Mouse (Mus musculus) adrenal gland, postnatal 4 days (tissue): ENCODE results near the gene Dap3. TPM values are rescaled to one million over a fixed set of nuclear protein-coding genes. Genes with fewer than 3 reads are reported as not detected.
A peak's percentile ranks its signal among the peaks of the same experiment; 100 is the strongest.
"Not testable (repeated sequence)": the region's sequence is repeated elsewhere in the genome, so short reads cannot be mapped to it uniquely, and the experiment has no call there.

Experiments used
- DNase-seq, 2 experiments: peaks; one replicate each; pipeline ENCODE4 v3.0.0; 2021 to 2022; ENCODE audit warnings: low spot score in 2 of 2, mixed read lengths in 2 of 2
- long read RNA-seq, 2 experiments: library from polyadenylated mRNA; stranded (forward); transcript quantifications; one replicate each; pipeline ENCODE4 v2.0.0; 2021
- total RNA-seq, 2 experiments: library from RNA; stranded (reverse); gene quantifications; 2 replicates each; pipeline ENCODE4 v1.2.3; 2021

Gene Dap3
- total RNA-seq, result 100 to 1,000 TPM; 115 to 118 TPM
- long read RNA-seq, experiment 1, full-length matches to known transcripts, result 35 of 56 reads
- long read RNA-seq, experiment 1, partial matches to known transcripts, result 4 of 56 reads
- long read RNA-seq, experiment 1, other reads (novel, unspliced or antisense), result 17 of 56 reads
- long read RNA-seq, experiment 2, full-length matches to known transcripts, result 52 of 81 reads
- long read RNA-seq, experiment 2, partial matches to known transcripts, result 11 of 81 reads
- long read RNA-seq, experiment 2, other reads (novel, unspliced or antisense), result 18 of 81 reads

GRCm38 (mm10) chr3:88950576-88951326, at the start of gene Dap3, which contains the start of gene Ash1l:
Dap3 (minus strand) TSS chr3:88951181.
Ash1l (plus strand) TSS chr3:88950622.
- peak; percentile 65 to 68 for DNase-seq

GRCm38 (mm10) chr3:88992793-88993192, 41.8 kb upstream of the Dap3 start:
- DNase-seq, result no peak

GRCm38 (mm10) chr3:88983921-88984381, 33.0 kb upstream of the Dap3 start:
- peak in 1 of 2 experiments; percentile 11 for DNase-seq

- DNase-seq, result no peak
Observed at GRCm38 (mm10) chr3:88981206-88982010, 30.4 kb upstream of the Dap3 start.

- no peak for DNase-seq
Observed at GRCm38 (mm10) chr3:88975012-88975411, 24.0 kb upstream of the Dap3 start.

GRCm38 (mm10) chr3:88963211-88963610, 12.2 kb upstream of the Dap3 start:
- not testable (repeated sequence) for DNase-seq

GRCm38 (mm10) chr3:88953736-88954135, 2.8 kb upstream of the Dap3 start:
- no peak for DNase-seq

GRCm38 (mm10) chr3:88953246-88953645, 2.3 kb upstream of the Dap3 start:
- no peak for DNase-seq

GRCm38 (mm10) chr3:88951327-88951800, 383 bp upstream of the Dap3 start:
- DNase-seq, result no peak

- DNase-seq, result peak; percentile 62 to 88
Observed at GRCm38 (mm10) chr3:88949786-88950575, 1.0 kb downstream of the Dap3 start.

- no peak for DNase-seq
Observed at GRCm38 (mm10) chr3:88944109-88944508, 6.9 kb downstream of the Dap3 start.

- DNase-seq, result no peak
Observed at GRCm38 (mm10) chr3:88942316-88942880, 8.6 kb downstream of the Dap3 start.

GRCm38 (mm10) chr3:88939749-88940148, 11.2 kb downstream of the Dap3 start:
- DNase-seq, result no peak

GRCm38 (mm10) chr3:88939071-88939470, 11.9 kb downstream of the Dap3 start:
- DNase-seq, result no peak

- no peak for DNase-seq
Observed at GRCm38 (mm10) chr3:88929501-88929900, 21.5 kb downstream of the Dap3 start.

GRCm38 (mm10) chr3:88925651-88926050, 25.3 kb downstream of the Dap3 start:
- DNase-seq, result no peak

- DNase-seq, result no peak
Observed at GRCm38 (mm10) chr3:88923989-88924591, 26.9 kb downstream of the Dap3 start.

- DNase-seq, result no peak
Observed at GRCm38 (mm10) chr3:88921411-88921810, 29.6 kb downstream of the Dap3 start.

- no peak for DNase-seq
Observed at GRCm38 (mm10) chr3:88918981-88919380, 32.0 kb downstream of the Dap3 start.

GRCm38 (mm10) chr3:88914384-88914810, 36.6 kb downstream of the Dap3 start:
- DNase-seq, result no peak
